Mouse (Mus musculus): Measurements from ENCODE around the gene Rps27l. TPM values are rescaled to one million over a fixed set of nuclear protein-coding genes. Genes with fewer than 3 reads are reported as not detected.

Rps27l gene
- polyA plus RNA-seq, 1 experiment from 2014 or later, result 703 TPM

GRCm38 (mm10) chr9:66917892-66918255 is 28.0 kb upstream of the Rps27l start:
- Histone ChIP-seq H3K4me3 (ENCODE audit: low read depth, low read length) (no peak overlapping the region), H3K9me3 (replicated peaks; ENCODE audit: control insufficient read depth, low read length) (no peaks in the 10 kb centered on the region), H3K27me3 (ENCODE audit: control insufficient read depth, insufficient read depth, low read length) (no peaks in the 10 kb centered on the region), H3K36me3 (replicated peaks; ENCODE audit: control insufficient read depth, insufficient read depth, low read depth, low read length) (no peaks in the 10 kb centered on the region), H3K9ac (replicated peaks; ENCODE audit: low read length) (no peak overlapping the region), H3K4me2 (ENCODE audit: low read depth, low read length) (no peak overlapping the region), H3K27ac (replicated peaks; ENCODE audit: low read depth, low read length) (no peak overlapping the region), H3K4me1 (ENCODE audit: control insufficient read depth, insufficient read depth, low read length) (no peaks in the 10 kb centered on the region)
- ATAC-seq (replicated peaks; ENCODE audit: insufficient number of reproducible peaks, low FRiP score, low TSS enrichment, low read depth) (no peak), DNase-seq (ENCODE audit: low spot score) (no peak)
- WGBS, result 74% methylated on average over 1 of the region's 1 CpGs

- peak overlapping the region; percentile 87 for H3K9ac ChIP-seq (replicated peaks; ENCODE audit: low read length)
- H3K4me2 ChIP-seq (ENCODE audit: low read depth, low read length), result peak overlapping the region; percentile 60
- no peaks in the 10 kb centered on the region for H3K9me3 ChIP-seq (replicated peaks; ENCODE audit: control insufficient read depth, low read length)
- H3K27ac ChIP-seq (replicated peaks; ENCODE audit: low read depth, low read length), result peak overlapping the region; percentile 73
- DNase-seq (ENCODE audit: low spot score), result peak; percentile 11
- H3K27me3 ChIP-seq (ENCODE audit: control insufficient read depth, insufficient read depth, low read length), result no peaks in the 10 kb centered on the region
- H3K36me3 ChIP-seq (replicated peaks; ENCODE audit: control insufficient read depth, insufficient read depth, low read depth, low read length), result no peaks in the 10 kb centered on the region
- no peaks in the 10 kb centered on the region for H3K4me1 ChIP-seq (ENCODE audit: control insufficient read depth, insufficient read depth, low read length)
- WGBS, result 3% methylated on average over 27 of the region's 27 CpGs
- ATAC-seq (replicated peaks; ENCODE audit: insufficient number of reproducible peaks, low FRiP score, low TSS enrichment, low read depth), result no peak
- H3K4me3 ChIP-seq (ENCODE audit: low read depth, low read length), result peak overlapping the region; percentile 85
These were observed 27.1 kb upstream of the Rps27l start for GRCm38 (mm10) chr9:66918672-66919330.

GRCm38 (mm10) chr9:66919382-66919971 is 26.4 kb upstream of the Rps27l start, which contains the start of gene Rab8b:
Gene Rab8b (minus strand): TSS chr9:66919687.
- Histone ChIP-seq H3K27me3 (ENCODE audit: control insufficient read depth, insufficient read depth, low read length) (no peaks in the 10 kb centered on the region), H3K4me1 (ENCODE audit: control insufficient read depth, insufficient read depth, low read length) (no peaks in the 10 kb centered on the region), H3K27ac (replicated peaks; ENCODE audit: low read depth, low read length) (peak within 1 kb of the TSS; percentile 73), H3K36me3 (replicated peaks; ENCODE audit: control insufficient read depth, insufficient read depth, low read depth, low read length) (no peaks in the 10 kb centered on the region), H3K4me2 (ENCODE audit: low read depth, low read length) (peak within 1 kb of the TSS; percentile 60), H3K9ac (replicated peaks; ENCODE audit: low read length) (peak within 1 kb of the TSS; percentile 87), H3K4me3 (ENCODE audit: low read depth, low read length) (peak within 1 kb of the TSS; percentile 85), H3K9me3 (replicated peaks; ENCODE audit: control insufficient read depth, low read length) (no peaks in the 10 kb centered on the region)
- under 1% methylated on average over 47 of the region's 49 CpGs for WGBS
- DNase-seq (ENCODE audit: low spot score), result peak; percentile 99
- peak; percentile 97 for ATAC-seq (replicated peaks; ENCODE audit: insufficient number of reproducible peaks, low FRiP score, low TSS enrichment, low read depth)

- peak overlapping the region; percentile 18 for H3K9ac ChIP-seq (replicated peaks; ENCODE audit: low read length)
- H3K27me3 ChIP-seq (ENCODE audit: control insufficient read depth, insufficient read depth, low read length), result no peaks in the 10 kb centered on the region
- no peaks in the 10 kb centered on the region for H3K36me3 ChIP-seq (replicated peaks; ENCODE audit: control insufficient read depth, insufficient read depth, low read depth, low read length)
- DNase-seq (ENCODE audit: low spot score) (peak; percentile 51), ATAC-seq (replicated peaks; ENCODE audit: insufficient number of reproducible peaks, low FRiP score, low TSS enrichment, low read depth) (peak; percentile 60)
- under 1% methylated on average over 10 of the region's 14 CpGs for WGBS
- peak overlapping the region; percentile 85 for H3K4me3 ChIP-seq (ENCODE audit: low read depth, low read length)
- H3K9me3 ChIP-seq (replicated peaks; ENCODE audit: control insufficient read depth, low read length), result no peaks in the 10 kb centered on the region
- peak overlapping the region; percentile 40 for H3K4me2 ChIP-seq (ENCODE audit: low read depth, low read length)
- no peak overlapping the region for H3K27ac ChIP-seq (replicated peaks; ENCODE audit: low read depth, low read length)
- no peaks in the 10 kb centered on the region for H3K4me1 ChIP-seq (ENCODE audit: control insufficient read depth, insufficient read depth, low read length)
These were observed 25.9 kb upstream of the Rps27l start for GRCm38 (mm10) chr9:66919981-66920380.

- H3K27ac ChIP-seq (replicated peaks; ENCODE audit: low read depth, low read length), result no peak overlapping the region
- H3K4me2 ChIP-seq (ENCODE audit: low read depth, low read length), result no peak overlapping the region
- no peaks in the 10 kb centered on the region for H3K27me3 ChIP-seq (ENCODE audit: control insufficient read depth, insufficient read depth, low read length)
- H3K4me1 ChIP-seq (ENCODE audit: control insufficient read depth, insufficient read depth, low read length), result no peaks in the 10 kb centered on the region
- H3K36me3 ChIP-seq (replicated peaks; ENCODE audit: control insufficient read depth, insufficient read depth, low read depth, low read length), result no peaks in the 10 kb centered on the region
- H3K4me3 ChIP-seq (ENCODE audit: low read depth, low read length), result no peak overlapping the region
- 12% methylated on average over 6 of the region's 6 CpGs for WGBS
- DNase-seq (ENCODE audit: low spot score) (no peak), ATAC-seq (replicated peaks; ENCODE audit: insufficient number of reproducible peaks, low FRiP score, low TSS enrichment, low read depth) (no peak)
- no peaks in the 10 kb centered on the region for H3K9me3 ChIP-seq (replicated peaks; ENCODE audit: control insufficient read depth, low read length)
- no peak overlapping the region for H3K9ac ChIP-seq (replicated peaks; ENCODE audit: low read length)
These were observed 25.2 kb upstream of the Rps27l start for GRCm38 (mm10) chr9:66920488-66921279.

- Histone ChIP-seq H3K27ac (replicated peaks; ENCODE audit: low read depth, low read length) (no peak overlapping the region), H3K4me1 (ENCODE audit: control insufficient read depth, insufficient read depth, low read length) (no peaks in the 10 kb centered on the region), H3K27me3 (ENCODE audit: control insufficient read depth, insufficient read depth, low read length) (no peaks in the 10 kb centered on the region), H3K9me3 (replicated peaks; ENCODE audit: control insufficient read depth, low read length) (no peaks in the 10 kb centered on the region), H3K4me3 (ENCODE audit: low read depth, low read length) (no peak overlapping the region), H3K4me2 (ENCODE audit: low read depth, low read length) (no peak overlapping the region), H3K36me3 (replicated peaks; ENCODE audit: control insufficient read depth, insufficient read depth, low read depth, low read length) (no peaks in the 10 kb centered on the region), H3K9ac (replicated peaks; ENCODE audit: low read length) (no peak overlapping the region)
- DNase-seq (ENCODE audit: low spot score), result no peak
- WGBS, result 100% methylated on average over 1 of the region's 1 CpGs
- no peak for ATAC-seq (replicated peaks; ENCODE audit: insufficient number of reproducible peaks, low FRiP score, low TSS enrichment, low read depth)
These were observed 23.8 kb upstream of the Rps27l start for GRCm38 (mm10) chr9:66922076-66922475.

GRCm38 (mm10) chr9:66925853-66926252 is 20.0 kb upstream of the Rps27l start:
- Histone ChIP-seq H3K27ac (replicated peaks; ENCODE audit: low read depth, low read length) (no peak overlapping the region), H3K9me3 (replicated peaks; ENCODE audit: control insufficient read depth, low read length) (no peaks in the 10 kb centered on the region), H3K9ac (replicated peaks; ENCODE audit: low read length) (no peak overlapping the region), H3K27me3 (ENCODE audit: control insufficient read depth, insufficient read depth, low read length) (no peaks in the 10 kb centered on the region), H3K4me1 (ENCODE audit: control insufficient read depth, insufficient read depth, low read length) (no peaks in the 10 kb centered on the region), H3K4me2 (ENCODE audit: low read depth, low read length) (no peak overlapping the region), H3K4me3 (ENCODE audit: low read depth, low read length) (no peak overlapping the region), H3K36me3 (replicated peaks; ENCODE audit: control insufficient read depth, insufficient read depth, low read depth, low read length) (no peaks in the 10 kb centered on the region)
- no peak for DNase-seq (ENCODE audit: low spot score)
- no peak for ATAC-seq (replicated peaks; ENCODE audit: insufficient number of reproducible peaks, low FRiP score, low TSS enrichment, low read depth)
- 75% methylated on average over 3 of the region's 3 CpGs for WGBS

All from embryonic facial prominence, embryonic 11.5 days (tissue).